Mouse (Mus musculus): ENCODE results near the gene Gm7544.
"Not testable (repeated sequence)": the region's sequence is repeated elsewhere in the genome, so short reads cannot be mapped to it uniquely, and the experiment has no call there.

The Gm7544 gene

DNA sequence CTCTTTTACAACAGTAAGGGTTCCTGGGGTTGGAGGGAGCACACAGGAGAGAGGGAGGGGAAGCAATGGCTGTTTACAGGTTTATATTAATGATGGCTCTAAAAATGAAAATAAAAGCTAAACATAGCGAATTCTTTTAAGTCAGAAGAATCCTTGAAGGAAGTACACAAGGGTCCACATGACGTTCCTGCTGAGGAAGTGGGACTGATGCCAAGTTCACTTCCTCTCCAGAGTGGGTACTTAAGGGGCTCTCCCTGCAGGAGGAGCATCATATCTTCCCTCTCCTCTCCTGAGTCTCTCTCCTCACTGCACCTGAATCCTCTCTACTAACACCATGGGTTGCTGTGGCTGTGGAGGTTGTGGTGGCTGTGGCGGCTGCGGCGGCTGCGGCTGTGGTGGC lies 31.2 kb downstream of the Gm7544 start, which contains the start of gene A030014E15Rik:
Gene A030014E15Rik, plus strand, starts transcription at position 268 of the 400 bp plus-strand sequence.
- no peak for DNase-seq (ENCODE audit: low spot score in 2 of 2)

DNA sequence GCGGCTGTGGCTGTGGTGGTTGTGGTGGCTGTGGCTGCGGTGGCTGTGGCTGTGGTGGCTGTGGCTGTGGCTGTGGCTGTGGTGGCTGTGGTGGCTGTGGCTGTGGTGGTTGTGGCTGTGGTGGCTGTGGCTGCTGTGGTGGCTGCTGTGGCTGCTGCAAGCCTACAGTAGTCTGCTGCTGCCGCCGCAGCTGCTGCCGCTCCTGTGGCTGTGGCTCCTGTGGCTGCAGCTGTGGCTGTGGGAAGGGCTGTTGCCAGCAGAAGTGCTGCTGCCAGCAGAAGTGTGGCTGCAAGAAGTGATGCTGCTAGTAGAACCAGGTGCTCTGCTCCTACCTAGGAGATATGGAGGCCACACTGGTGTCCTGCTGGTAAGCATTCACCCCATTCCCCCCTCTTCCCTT lies 42.4 kb downstream of the Gm7544 start:
- not testable (repeated sequence) for DNase-seq (ENCODE audit: low spot score in 2 of 2)

DNA sequence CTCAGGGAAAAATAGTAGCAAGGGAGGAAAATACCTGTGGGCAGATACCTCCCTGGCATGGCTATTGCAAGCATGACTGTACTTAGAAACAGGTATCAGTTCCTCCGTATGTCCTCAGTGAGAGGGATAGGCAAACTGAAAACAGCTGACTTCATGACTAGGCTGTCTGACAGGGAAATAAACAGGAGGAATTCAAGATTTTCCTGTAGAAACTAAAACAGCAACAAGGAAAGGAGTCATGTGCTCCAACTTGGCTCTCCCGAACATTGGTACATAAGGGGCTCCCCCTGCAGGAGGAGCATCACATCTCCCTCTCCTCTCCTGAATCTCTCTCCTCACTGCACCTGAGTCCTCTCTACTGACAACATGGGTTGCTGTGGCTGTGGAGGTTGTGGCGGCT lies 42.8 kb downstream of the Gm7544 start, which contains the start of gene A030005L19Rik:
Gene A030005L19Rik, plus strand, starts transcription at position 301 of the 400 bp plus-strand sequence.
- no peak for DNase-seq (ENCODE audit: low spot score in 2 of 2)

DNA sequence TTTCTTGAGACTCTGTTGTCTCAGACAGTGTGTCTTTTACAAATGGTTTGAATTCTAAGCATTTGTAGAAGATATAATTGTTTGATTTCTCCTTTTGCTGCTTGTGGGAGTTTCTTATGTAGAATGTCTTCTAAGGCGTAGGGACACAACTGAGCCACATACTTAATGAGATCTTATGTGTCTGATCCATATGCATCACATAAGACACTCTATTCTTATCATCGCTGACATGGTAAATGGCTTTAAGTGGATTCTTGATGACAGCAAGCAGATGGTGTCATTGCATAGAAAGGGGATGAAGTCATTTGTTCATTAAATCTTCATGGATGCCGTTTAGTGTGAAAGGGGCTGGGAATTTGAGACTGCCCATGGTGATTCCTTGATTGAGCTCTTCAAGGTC lies 49.9 kb downstream of the Gm7544 start:
- no peak for DNase-seq (ENCODE audit: low spot score in 2 of 2)
